Mouse (Mus musculus): ENCODE measurements around the gene Grin2d. TPM values are rescaled to one million over a fixed set of nuclear protein-coding genes. Genes with fewer than 3 reads are reported as not detected.
A peak's percentile ranks its signal among the peaks of the same experiment; 100 is the strongest.

The Grin2d gene
- polyA plus RNA-seq, 1 experiment from 2014 or later: 0.17 TPM

GRCm38 (mm10) chr7:45850661-45851060 lies 27.5 kb downstream of the Grin2d start:
- Histone ChIP-seq H3K4me3 (ENCODE audit: low read length) (no peak overlapping the region), H3K9ac (ENCODE audit: low read length) (no peak overlapping the region), H3K36me3 (ENCODE audit: control insufficient read depth, insufficient read depth) (no peaks in the 10 kb centered on the region), H3K27ac (ENCODE audit: low read length) (no peak overlapping the region), H3K9me3 (replicated peaks; ENCODE audit: control insufficient read depth, low read length) (no peaks in the 10 kb centered on the region), H3K4me2 (ENCODE audit: low read depth, low read length) (no peak overlapping the region), H3K27me3 (ENCODE audit: control insufficient read depth, insufficient read depth, low read length) (peaks cover 11% of the 10 kb centered on the region), H3K4me1 (ENCODE audit: control insufficient read depth, insufficient read depth, low read length) (no peaks in the 10 kb centered on the region)
- no peak for ATAC-seq (replicated peaks; ENCODE audit: extremely low read depth, insufficient read depth, low FRiP score)
- 44% methylated on average over 3 of the region's 3 CpGs for WGBS

DNA sequence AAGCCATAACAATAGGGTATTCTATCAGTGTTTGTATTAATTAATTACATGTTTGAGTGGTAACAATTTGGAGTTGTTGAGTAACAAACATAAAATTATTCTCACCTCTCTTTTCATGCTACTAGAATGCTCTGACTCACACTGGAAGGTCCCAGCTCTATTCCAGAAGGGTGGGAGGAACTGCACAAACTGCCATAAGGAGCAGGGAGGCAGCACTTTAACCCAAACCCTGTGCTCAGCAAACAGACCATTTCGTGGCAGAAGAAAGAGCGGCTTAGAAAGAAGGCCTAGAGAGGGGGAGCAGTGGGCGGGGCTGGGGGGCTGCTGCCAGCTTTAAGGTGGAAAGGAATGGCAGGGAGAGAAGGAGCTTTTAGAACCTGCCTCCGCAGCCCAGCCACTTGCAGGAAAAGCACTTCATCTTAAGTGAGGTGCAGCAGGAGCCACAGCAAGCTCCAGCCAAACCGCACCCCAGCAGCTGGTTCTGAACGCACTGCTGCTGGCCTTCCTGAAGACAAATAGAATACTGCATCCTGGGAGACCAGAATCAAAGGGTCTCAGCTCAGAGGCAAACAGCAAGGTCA lies 29.6 kb downstream of the Grin2d start:
- Histone ChIP-seq H3K4me1 (ENCODE audit: control insufficient read depth, insufficient read depth, low read length) (no peaks in the 10 kb centered on the region), H3K4me2 (ENCODE audit: low read depth, low read length) (no peak overlapping the region), H3K4me3 (ENCODE audit: low read length) (no peak overlapping the region), H3K9ac (ENCODE audit: low read length) (no peak overlapping the region), H3K27ac (ENCODE audit: low read length) (no peak overlapping the region), H3K27me3 (ENCODE audit: control insufficient read depth, insufficient read depth, low read length) (peaks cover 17% of the 10 kb centered on the region), H3K36me3 (ENCODE audit: control insufficient read depth, insufficient read depth) (no peaks in the 10 kb centered on the region), H3K9me3 (replicated peaks; ENCODE audit: control insufficient read depth, low read length) (no peaks in the 10 kb centered on the region)
- ATAC-seq (replicated peaks; ENCODE audit: extremely low read depth, insufficient read depth, low FRiP score): no peak
- 22% methylated on average over 6 of the region's 6 CpGs for WGBS

DNA sequence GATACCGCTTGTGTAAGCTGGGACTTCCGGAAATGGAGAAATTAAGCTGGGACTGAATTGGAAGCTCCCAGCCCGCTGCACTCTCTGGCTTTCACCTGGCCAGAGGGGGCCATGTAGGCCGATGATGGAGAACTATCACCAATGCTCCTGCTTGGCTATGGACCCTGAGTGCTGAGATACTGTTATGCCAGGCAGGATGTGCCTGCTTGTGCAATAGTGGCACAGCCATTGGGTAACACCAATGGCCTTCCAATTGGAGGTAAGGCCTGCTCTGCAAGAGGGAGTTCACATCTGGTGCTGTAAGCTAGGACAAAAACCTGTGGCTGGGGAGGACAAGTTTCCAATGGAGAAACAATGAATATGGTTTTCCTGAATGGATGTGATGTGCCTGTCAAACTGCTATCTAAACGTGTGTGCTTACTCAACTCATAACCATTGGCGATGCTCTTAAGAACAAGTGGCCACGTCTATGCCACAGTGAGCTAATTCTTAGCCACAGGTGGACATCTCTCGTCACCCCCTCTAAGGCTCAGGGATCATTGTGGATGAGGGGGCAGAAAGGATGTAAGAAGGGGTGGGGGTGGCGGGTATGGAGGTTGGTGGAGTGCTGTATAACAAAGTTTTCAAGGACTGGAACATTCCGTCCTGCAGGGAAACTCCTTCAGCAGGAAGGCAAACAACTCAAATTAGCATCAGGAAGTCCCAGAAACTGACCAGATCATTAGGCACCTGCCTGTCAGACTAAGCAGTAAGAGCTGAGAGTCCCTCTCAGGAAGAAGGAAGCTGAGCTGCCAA lies 35.0 kb downstream of the Grin2d start:
- Histone ChIP-seq H3K9ac (ENCODE audit: low read length) (no peak overlapping the region), H3K4me2 (ENCODE audit: low read depth, low read length) (no peak overlapping the region), H3K36me3 (ENCODE audit: control insufficient read depth, insufficient read depth) (no peaks in the 10 kb centered on the region), H3K9me3 (replicated peaks; ENCODE audit: control insufficient read depth, low read length) (peaks cover 6% of the 10 kb centered on the region; the same call in 1 of the 2 replicates), H3K4me3 (ENCODE audit: low read length) (no peak overlapping the region), H3K4me1 (ENCODE audit: control insufficient read depth, insufficient read depth, low read length) (no peaks in the 10 kb centered on the region), H3K27me3 (ENCODE audit: control insufficient read depth, insufficient read depth, low read length) (peaks cover 25% of the 10 kb centered on the region), H3K27ac (ENCODE audit: low read length) (no peak overlapping the region)
- WGBS: 78% methylated on average over 10 of the region's 10 CpGs
- no peak for ATAC-seq (replicated peaks; ENCODE audit: extremely low read depth, insufficient read depth, low FRiP score)

DNA sequence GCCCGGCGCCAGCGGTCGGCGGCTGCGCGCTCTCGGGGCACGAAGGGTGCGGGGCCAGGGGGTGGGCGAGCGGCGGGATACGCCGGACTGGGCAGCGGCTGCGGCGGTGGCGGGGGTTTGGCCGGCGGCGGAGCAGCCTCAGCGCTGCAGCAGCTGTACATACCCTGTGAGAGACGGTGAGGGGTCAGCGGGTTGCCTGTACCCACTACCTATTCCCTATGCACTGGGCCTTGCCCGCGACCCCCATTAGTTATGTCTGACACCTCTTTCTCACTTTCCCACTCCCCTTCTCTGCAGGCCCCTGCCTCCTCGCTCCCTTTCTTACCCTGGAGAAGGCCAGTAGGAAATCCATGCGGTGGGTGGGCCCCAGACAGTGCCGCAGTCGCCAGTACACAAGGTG lies 44.3 kb downstream of the Grin2d start:
- no peak for ATAC-seq (replicated peaks; ENCODE audit: extremely low read depth, insufficient read depth, low FRiP score)
- Histone ChIP-seq H3K9me3 (replicated peaks; ENCODE audit: control insufficient read depth, low read length) (no peaks in the 10 kb centered on the region), H3K36me3 (ENCODE audit: control insufficient read depth, insufficient read depth) (no peaks in the 10 kb centered on the region), H3K9ac (ENCODE audit: low read length) (peak overlapping the region; percentile 49), H3K27ac (ENCODE audit: low read length) (no peak overlapping the region), H3K4me2 (ENCODE audit: low read depth, low read length) (peak overlapping the region; percentile 61), H3K4me3 (ENCODE audit: low read length) (peak overlapping the region; percentile 45), H3K4me1 (ENCODE audit: control insufficient read depth, insufficient read depth, low read length) (peaks cover 17% of the 10 kb centered on the region), H3K27me3 (ENCODE audit: control insufficient read depth, insufficient read depth, low read length) (peaks cover 47% of the 10 kb centered on the region)
- 2% methylated on average over 31 of the region's 31 CpGs for WGBS

GRCm38 (mm10) chr7:45833148-45833790 lies 44.9 kb downstream of the Grin2d start:
- Histone ChIP-seq H3K9ac (ENCODE audit: low read length) (peak overlapping the region; percentile 49), H3K36me3 (ENCODE audit: control insufficient read depth, insufficient read depth) (0 out of 2 replicates have a peak, but pooled peaks cover 4% of the 10 kb centered on the region), H3K27ac (ENCODE audit: low read length) (no peak overlapping the region), H3K4me1 (ENCODE audit: control insufficient read depth, insufficient read depth, low read length) (peaks cover 17% of the 10 kb centered on the region), H3K27me3 (ENCODE audit: control insufficient read depth, insufficient read depth, low read length) (peaks cover 47% of the 10 kb centered on the region), H3K4me3 (ENCODE audit: low read length) (peak overlapping the region; percentile 45), H3K9me3 (replicated peaks; ENCODE audit: control insufficient read depth, low read length) (no peaks in the 10 kb centered on the region), H3K4me2 (ENCODE audit: low read depth, low read length) (peak overlapping the region; percentile 61)
- WGBS: 1% methylated on average over 74 of the region's 86 CpGs
- no peak for ATAC-seq (replicated peaks; ENCODE audit: extremely low read depth, insufficient read depth, low FRiP score)

GRCm38 (mm10) chr7:45832428-45832827 lies 45.8 kb downstream of the Grin2d start:
- Histone ChIP-seq H3K9ac (ENCODE audit: low read length) (no peak overlapping the region), H3K9me3 (replicated peaks; ENCODE audit: control insufficient read depth, low read length) (no peaks in the 10 kb centered on the region), H3K27ac (ENCODE audit: low read length) (no peak overlapping the region), H3K4me1 (ENCODE audit: control insufficient read depth, insufficient read depth, low read length) (peaks cover 17% of the 10 kb centered on the region), H3K36me3 (ENCODE audit: control insufficient read depth, insufficient read depth) (peaks cover 12% of the 10 kb centered on the region), H3K4me2 (ENCODE audit: low read depth, low read length) (peak overlapping the region; percentile 61), H3K4me3 (ENCODE audit: low read length) (peak overlapping the region; percentile 45), H3K27me3 (ENCODE audit: control insufficient read depth, insufficient read depth, low read length) (peaks cover 47% of the 10 kb centered on the region)
- 10% methylated on average over 30 of the region's 30 CpGs for WGBS
- no peak for ATAC-seq (replicated peaks; ENCODE audit: extremely low read depth, insufficient read depth, low FRiP score)

DNA sequence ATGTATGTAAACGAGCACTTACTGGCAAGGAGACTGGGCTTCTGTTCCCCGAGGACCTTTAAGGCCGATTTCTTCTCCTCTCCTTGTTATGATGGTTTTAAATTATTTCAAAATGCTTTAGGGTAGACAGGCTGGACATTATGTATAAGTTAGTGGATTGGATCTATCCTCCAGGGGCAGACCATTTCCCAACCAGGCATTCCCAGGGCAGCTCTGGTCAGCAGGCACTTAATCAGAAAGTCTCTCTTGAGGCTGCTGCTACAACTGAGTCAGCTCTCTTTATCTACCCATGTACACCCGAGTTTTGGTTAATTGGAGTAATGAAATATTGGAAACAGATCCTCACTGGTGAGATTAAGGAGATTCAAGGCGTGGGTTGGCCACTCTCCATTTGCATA lies 47.1 kb downstream of the Grin2d start:
- Histone ChIP-seq H3K4me2 (ENCODE audit: low read depth, low read length) (peak overlapping the region; percentile 95), H3K27me3 (ENCODE audit: control insufficient read depth, insufficient read depth, low read length) (peaks cover 47% of the 10 kb centered on the region), H3K36me3 (ENCODE audit: control insufficient read depth, insufficient read depth) (peaks cover 24% of the 10 kb centered on the region), H3K27ac (ENCODE audit: low read length) (no peak overlapping the region; the same call in 1 of the 2 replicates), H3K9ac (ENCODE audit: low read length) (peak overlapping the region; percentile 85; the same call in 1 of the 2 replicates), H3K4me3 (ENCODE audit: low read length) (peak overlapping the region; percentile 99), H3K4me1 (ENCODE audit: control insufficient read depth, insufficient read depth, low read length) (peaks cover 17% of the 10 kb centered on the region), H3K9me3 (replicated peaks; ENCODE audit: control insufficient read depth, low read length) (no peaks in the 10 kb centered on the region)
- no peak for ATAC-seq (replicated peaks; ENCODE audit: extremely low read depth, insufficient read depth, low FRiP score)
- 21% methylated on average over 5 of the region's 5 CpGs for WGBS

DNA sequence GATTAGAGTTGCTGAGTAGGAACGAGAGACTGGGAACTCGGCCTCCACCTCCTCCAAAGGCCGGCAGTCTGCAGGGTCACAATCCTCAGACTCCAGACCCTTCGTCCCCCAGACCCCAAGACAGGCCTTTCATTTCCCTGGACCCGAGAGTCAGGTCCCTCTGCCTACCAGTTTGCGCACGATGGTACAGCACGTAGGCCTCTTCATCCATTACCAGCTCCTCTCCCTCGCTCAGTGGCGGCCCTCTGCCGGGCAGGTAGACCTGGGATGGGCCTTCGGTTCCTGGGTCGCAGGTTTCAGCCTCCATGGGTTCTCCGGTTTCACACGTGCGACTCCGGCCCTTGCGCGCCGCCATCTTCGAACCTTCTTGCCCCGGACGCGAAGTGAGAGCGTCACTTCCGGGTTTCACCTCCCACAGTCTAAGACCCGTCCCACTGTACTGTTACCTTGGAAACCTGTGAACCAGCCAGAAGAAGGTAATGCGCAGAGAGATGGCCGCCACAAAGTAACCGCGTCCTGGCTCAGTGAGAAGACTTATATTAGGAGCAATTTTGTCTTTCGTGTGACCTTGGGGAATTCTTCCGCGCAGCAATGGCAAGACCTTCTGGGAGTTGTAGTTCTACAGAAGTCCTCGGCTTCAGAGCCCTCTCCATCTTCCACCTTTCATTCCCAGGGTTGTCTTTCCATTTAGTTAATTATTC lies 47.6 kb downstream of the Grin2d start, which contains the start of gene Grwd1:
Grwd1 (minus strand) TSS at position 518 of the 701 bp plus-strand sequence.
- Histone ChIP-seq H3K36me3 (ENCODE audit: control insufficient read depth, insufficient read depth) (peaks cover 30% of the 10 kb centered on the region), H3K4me2 (ENCODE audit: low read depth, low read length) (peak within 1 kb of the TSS; percentile 95), H3K4me3 (ENCODE audit: low read length) (peak within 1 kb of the TSS; percentile 99), H3K27ac (ENCODE audit: low read length) (peak within 1 kb of the TSS; percentile 83), H3K4me1 (ENCODE audit: control insufficient read depth, insufficient read depth, low read length) (peaks cover 17% of the 10 kb centered on the region), H3K9me3 (replicated peaks; ENCODE audit: control insufficient read depth, low read length) (no peaks in the 10 kb centered on the region), H3K9ac (ENCODE audit: low read length) (peak within 1 kb of the TSS; percentile 85), H3K27me3 (ENCODE audit: control insufficient read depth, insufficient read depth, low read length) (peaks cover 44% of the 10 kb centered on the region)
- ATAC-seq (replicated peaks; ENCODE audit: extremely low read depth, insufficient read depth, low FRiP score): peak; percentile 78
- 0% methylated on average over 35 of the region's 35 CpGs for WGBS

Data from heart, embryonic 16.5 days (tissue).